Mouse (Mus musculus) c-Kit-positive CD71-positive TER-119-negative erythroid progenitor cells, embryonic 14.5 days (primary cell): ENCODE data around the gene Acvrl1.
"Not testable (repeated sequence)": the region's sequence is repeated elsewhere in the genome, so short reads cannot be mapped to it uniquely, and the experiment has no call there.

Experiments used
- DNase-seq: peaks from one replicate; pipeline ENCODE4 v3.0.0-alpha.2; 2013; ENCODE audit warnings: low read depth

The Acvrl1 gene

DNA sequence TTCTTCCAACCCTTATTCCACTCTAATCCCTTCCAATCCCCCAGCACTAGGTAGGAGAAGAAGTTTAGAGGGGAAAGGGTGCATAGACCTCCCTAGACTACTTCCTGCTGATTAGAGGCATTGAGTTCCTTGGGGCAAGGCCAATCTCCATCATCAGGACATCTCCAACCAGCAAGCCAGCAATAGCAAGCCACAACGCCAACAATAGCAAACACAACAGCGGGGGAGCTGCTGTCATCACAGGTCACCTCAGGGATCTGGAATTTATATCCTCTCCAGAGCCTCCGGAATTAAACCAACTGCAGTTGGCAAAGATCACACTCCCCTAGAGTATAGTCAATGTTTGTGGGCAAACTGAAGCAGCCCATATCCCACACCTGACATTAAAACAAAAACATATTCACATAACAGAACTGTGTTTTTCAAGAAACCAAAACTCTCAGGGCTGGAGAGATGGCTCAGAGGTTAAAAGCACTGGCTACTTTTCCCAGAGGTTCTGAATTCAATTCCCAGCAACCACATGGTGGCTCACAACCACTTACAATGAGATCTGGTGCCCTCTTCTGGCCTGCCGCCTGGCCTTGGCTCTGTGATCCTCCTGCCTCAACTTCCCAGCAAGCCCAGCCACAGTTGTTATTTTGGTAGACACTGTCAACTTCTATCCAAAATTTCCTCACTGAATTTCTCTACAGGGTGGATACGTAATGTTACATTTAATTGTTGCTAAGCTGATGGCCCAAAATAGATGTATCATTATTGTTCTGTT lies 20.2 kb upstream of the Acvrl1 start:
- no peak for DNase-seq

DNA sequence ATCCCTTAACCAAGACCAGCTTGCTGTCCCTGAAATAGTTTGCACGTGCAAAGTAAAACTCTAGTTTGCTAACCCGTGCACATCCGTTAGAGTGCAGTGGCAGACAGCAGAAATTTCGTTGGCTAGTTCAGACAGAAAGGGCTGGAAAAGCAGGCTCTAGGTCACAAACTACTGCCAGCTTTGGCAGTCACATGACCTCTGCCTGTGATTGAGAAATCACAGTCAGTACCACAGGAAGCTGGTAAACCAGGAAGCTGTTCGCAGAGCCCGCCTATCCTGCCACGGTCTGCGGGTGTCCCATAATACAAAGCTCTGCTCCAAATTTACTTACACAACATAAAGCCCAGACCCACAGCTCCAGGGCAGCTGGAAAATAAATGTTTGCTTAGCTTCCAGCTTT lies 15.1 kb upstream of the Acvrl1 start:
- no peak for DNase-seq

DNA sequence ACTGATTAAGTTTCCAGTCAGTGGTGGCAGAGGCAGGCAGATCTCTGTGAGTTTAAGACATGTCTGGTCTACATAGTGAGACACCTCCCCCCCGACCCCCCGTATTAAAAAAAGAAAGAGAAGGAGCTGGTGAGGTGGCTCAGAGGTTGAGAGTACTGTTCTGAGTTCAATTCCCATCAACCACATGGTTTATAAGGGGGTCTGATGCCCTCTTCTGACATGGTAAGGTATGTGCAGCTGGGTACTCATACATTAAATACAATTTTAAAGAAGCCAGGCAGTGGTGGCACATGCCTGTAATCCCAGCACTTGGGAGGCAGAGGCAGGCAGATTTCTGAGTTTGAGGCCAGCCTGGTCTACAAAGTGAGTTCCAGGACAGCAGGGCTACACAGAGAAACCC lies 14.5 kb upstream of the Acvrl1 start:
- DNase-seq = not testable (repeated sequence)

DNA sequence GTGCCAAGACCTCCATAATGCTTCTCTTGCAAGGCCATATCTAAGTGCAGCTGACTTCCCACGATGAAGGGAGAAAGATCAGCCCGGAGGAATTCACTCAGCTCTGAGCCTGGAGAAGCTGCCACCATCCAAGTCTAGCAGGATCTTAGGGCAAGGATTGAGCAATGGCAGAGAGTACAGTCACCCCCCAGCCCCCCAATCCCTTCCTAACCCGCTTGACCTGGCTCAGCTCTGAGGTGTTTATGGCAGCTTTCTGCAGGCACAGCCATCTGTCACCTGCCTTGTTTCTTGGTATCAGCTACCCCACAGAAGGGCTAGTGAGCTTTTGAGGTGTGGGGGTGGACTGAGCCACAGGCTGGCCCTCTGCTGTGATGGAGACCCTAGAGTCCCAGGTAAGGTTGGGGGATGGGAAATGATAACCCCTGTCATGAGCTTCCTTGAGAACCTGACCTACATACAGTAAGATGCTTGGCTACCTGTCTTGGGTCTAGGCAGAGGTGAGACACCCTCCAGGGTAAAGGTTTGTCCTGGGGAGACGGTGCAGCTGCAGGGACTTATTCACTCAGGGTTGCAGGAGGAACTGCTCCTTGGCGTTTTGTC lies 12.7 kb upstream of the Acvrl1 start, which contains the start of gene Ankrd33:
TSS of gene Ankrd33 (plus strand) at position 245 of the 600 bp plus-strand sequence.
- no peak for DNase-seq

DNA sequence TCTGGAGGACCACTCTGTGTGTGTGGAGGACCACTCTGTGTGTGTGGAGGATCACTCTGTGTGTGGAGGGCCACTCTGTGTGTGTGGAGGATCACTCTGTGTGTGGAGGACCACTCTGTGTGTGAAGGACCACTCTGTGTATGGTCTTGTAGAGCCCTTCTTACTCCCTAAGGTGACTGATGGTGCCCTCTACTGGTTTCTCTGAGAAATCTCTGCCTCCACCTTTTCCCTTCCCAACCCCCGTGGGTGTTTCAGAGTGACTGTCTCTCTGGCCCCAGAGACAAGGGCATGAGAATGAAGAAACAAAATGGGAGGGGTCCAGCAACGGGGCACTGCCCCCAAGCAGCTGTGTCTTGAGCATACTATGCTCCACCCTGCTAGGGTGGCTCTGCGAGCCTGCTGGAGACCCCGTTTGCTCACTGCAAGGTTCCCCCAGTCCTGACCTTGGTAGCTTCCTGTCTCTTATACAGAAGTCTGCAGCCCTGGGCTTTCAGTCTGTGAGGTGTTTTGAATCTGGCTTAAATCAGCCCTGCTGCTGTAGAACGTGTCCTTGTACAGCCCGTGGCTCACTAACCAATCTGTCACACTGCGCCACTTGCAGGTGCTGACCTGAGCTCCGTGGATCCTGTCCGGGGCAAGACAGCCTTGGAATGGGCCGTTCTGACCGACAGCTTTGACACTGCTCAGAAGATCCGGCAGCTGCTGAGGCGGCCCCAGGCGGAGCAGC lies 9.8 kb upstream of the Acvrl1 start:
- DNase-seq = no peak

DNA sequence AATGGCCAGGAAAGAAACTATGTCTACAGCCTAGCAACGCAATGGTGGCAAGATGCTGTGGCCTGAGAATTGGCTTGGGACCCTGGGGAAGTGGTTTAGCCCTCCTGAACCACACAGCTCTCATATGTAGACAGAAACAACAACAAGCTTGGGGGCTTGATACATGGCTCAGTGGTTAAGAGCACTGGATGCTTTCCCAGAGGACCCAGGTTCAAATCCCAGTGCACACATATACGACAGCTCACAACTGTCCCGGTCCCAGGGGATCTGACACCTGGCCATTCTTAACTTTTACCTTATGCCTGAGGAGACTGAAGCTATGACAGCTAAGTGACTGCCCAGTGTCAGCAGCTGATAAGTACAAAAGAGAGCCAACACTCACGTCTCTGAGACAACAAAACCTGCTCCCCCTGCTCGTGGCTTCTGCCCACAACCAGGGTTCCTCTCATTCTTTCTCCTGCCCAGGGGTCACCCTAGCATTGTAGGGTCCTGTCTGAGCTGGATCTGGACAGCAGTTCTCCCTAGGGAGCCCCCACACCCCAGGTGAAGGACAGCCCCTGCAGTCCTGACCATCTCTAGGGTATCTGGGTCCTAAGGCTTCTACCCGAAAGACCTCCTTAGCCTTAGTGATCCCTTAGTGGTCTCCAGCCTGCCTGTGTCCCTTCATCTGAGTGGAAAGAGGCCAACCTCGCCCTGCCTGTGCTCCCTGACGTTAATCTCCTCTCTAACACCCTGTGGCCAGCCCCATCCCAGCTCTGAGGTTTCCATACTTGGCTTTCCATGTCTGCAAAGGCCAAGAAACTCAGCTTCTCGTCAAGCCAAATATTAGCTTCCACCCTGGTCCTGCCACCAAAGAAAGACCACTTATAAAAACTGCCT lies 6.7 kb upstream of the Acvrl1 start:
- DNase-seq = no peak

DNA sequence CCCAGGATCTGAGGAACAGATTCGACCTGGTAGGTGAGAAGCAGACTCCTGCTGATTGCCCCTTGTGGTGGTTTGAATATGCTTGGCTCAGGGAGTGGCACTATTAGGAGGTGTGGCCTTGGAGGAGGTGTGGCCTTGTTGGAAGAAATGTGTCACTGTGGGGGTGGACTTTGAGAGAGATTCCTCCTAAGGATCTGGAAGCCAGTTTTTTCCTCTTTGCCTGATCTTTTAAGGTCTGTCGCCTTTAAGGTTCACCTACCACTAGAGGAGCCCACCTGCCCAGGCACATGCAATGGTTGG lies 6.1 kb upstream of the Acvrl1 start:
- DNase-seq = no peak

DNA sequence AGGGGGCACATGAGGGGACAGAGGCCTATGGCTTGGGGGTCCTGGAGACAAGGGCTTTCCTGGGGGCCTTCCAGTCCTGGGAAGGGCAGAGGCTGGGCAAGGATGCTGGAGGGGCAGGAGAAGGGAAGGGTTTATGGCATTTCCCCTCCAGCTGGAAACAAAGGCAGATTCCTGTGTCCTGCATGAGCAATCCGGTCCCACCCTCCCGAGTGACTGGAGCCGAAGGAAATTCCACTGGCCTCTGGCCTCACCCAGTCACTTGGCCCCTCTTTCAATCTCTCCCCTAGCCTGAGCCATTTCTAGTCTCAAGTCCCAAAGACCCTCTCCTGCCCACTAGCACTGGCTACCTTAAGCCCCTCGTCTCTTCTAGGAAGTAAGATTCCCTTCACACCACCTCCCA lies 5.1 kb upstream of the Acvrl1 start:
- DNase-seq = no peak

DNA sequence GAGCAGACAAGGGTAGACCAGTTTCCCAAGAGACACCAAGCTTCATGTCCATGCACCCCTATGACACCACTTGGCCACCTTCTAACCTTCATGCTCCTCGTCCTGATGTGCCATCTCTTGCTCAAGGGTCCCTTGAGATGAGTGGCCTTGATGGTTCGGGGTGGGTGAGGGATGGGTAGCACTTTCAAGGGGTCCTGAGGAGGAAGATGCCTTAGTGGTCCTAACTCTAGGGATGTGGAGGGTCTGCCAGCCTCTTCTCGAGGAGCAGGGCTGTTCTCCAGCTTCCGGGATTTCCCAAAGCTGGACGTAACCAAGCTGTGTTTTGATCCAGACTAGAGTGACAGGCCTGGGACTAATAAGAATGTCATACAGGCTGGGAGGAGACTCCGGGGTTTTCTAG lies 2.8 kb upstream of the Acvrl1 start:
- DNase-seq = no peak

DNA sequence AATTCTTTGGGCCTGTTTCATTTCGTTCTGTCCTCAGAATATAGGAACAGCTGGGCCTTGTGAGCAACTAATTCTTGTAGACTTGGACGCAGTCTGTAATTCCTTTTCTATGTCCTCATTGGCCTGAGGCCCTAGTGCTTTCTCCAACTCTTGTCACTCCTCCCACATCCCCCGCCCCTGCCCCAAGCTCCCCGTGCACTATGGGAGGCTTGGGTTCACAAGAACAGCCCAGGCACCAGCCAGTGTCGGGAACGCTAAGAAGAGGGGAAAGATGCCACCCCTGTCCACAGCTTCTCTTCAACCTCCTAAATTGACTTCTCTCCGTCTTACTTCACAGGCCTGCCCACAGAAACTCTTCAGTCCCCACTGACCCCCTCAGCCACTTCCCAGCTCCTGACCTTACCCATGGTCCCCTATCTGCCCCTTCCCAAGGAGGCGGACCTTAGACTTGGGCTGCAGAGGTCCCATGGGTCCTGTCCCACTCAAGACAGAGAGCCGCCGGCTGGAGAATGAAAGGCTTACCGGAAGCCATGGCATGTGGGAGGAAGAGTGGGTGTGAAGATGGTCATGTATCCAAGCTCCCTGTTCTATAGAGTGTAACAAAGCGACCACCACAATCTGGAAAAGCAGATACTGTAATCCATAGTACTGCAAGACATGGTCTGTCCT lies 1.3 kb upstream of the Acvrl1 start:
- DNase-seq = no peak

DNA sequence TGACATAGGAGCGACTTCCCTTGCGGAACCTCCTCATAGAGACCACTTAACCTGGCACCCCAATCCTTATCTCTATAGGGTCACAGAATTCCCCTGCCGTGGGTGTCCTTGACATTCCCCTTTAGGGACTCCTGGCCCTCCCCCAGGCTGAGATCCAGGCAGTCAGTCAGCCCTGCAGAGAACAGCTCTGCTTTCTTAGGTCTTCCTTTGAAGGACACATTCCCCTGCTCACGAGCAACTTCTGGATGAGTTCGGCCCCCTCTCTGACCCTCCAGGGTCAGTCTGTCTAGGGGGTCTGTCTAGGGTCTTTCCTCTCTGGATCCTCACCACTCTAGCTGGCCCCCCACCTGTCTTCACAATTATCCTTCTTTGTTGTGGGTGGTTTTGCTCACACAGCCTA lies 1.1 kb downstream of the Acvrl1 start:
- DNase-seq = no peak

DNA sequence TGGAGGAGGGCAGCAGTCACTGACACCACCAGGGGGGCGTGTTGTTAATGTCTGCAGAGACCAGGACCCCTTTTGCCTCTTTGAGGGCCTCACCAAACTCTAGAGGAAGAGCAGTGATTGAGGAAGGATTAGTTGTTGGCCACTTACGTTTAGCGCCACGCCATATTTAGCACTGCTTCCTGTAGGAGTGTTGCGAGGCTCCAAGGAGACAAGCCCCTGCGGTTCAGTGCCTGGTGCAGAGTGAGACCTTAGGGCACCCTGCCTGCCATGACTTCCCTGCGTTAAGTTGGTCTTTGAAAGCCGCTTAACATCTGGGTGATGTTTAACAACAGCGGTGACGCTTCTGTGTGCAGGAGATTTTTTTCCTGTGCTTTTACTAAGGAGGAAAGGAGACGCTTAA lies 3.2 kb downstream of the Acvrl1 start:
- DNase-seq = no peak

DNA sequence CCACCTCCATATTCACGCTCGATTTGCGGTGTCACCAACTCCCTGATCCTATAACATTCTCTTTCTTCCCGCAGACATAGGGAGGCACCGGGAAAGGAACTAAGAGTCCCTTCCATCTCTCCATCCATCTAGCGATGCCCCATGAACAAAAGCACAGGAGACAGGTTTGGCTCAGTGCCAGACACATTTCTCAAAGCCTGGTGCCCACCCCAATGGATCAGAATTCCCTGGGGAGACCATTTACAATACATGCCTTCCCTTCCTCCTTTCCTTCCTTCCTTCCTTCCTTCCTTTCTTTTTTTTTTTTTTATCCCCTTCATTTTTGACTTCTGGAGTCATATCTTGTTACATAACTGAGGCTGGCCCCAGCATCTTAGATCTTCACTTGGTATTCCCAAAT lies 3.7 kb downstream of the Acvrl1 start:
- no peak for DNase-seq

DNA sequence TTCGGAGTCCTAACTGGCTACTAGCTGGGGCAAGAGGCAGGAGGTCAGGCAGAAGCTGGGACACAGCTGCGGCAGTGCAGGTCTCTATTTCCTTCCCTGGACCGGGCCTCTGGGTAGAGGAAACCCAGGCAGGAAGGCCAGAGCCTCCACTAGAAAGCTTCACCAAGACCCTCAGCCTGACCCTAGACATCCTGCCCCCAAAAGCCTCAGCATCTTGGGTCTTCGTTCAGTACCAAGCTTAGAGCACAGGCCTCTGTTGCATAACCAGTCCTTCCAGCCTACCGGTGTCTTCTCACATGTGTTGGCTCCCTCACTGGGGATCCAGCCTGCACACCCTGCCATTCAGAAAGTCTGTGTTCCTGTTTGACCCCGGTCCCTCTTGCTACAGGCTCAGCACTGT lies 4.4 kb downstream of the Acvrl1 start:
- DNase-seq = no peak

DNA sequence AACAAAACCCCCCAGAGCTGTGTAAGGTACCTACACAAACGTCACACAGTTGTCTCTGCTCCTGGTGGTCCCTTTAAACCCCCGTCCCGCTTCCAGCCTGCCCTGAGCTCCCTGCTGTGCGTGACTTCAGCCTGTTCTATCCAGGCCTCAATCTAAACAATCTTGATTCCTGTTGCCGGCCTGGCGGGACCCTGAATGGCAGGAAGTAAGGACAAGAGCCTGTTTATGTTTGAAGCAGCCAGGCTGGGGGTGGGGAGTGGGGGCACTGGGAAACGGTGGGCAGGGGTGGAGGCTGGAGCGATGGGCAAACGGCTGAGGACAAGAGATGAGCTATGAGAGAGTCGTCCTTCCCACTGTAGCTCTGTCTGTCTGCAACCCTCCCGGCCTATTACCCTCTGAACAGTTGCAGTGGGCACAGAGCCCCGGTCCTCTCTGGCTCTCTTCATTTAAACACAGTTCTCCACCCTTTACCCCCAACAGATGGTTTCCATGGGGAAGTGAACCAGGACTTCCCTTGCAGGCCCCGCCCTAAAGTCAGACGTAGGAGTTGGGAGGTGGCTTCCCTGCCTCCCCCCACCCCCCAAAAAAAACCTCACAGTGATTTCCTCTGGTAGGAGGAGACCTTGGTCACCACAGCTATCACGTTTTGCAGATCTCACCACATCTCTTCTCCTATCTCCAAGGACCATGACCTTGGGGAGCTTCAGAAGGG lies 5.8 kb downstream of the Acvrl1 start:
- DNase-seq = no peak

DNA sequence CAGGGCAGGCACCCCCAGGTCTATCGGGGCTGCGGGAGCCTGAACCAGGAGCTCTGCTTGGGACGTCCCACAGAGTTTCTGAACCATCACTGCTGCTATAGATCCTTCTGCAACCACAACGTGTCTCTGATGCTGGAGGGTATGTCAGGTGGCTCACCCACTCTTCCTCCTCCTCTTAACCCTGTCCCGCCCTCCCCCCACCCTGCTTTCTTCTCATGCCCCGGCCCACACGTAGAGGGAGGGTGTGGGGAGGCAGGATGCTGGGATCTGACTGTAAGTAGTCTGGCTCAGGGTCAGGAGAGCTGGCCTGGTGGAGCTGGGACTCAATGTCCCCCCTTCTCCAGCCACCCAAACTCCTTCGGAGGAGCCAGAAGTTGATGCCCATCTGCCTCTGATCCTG lies 7.1 kb downstream of the Acvrl1 start:
- DNase-seq = no peak

DNA sequence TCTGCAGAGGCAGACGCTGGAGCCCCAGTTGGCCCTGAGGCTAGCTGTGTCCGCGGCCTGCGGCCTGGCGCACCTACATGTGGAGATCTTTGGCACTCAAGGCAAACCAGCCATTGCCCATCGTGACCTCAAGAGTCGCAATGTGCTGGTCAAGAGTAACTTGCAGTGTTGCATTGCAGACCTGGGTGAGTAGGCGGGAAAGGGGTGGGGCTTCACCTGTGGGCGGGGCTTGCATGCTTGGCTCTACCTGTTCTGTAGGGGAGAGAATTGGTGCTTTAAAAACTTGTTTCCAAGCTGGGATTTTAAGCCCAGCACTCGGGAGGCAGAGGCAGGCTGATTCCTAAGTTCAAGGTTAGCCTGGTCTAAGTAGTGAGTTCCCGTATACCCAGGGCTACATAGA lies 9.1 kb downstream of the Acvrl1 start:
- DNase-seq = no peak

DNA sequence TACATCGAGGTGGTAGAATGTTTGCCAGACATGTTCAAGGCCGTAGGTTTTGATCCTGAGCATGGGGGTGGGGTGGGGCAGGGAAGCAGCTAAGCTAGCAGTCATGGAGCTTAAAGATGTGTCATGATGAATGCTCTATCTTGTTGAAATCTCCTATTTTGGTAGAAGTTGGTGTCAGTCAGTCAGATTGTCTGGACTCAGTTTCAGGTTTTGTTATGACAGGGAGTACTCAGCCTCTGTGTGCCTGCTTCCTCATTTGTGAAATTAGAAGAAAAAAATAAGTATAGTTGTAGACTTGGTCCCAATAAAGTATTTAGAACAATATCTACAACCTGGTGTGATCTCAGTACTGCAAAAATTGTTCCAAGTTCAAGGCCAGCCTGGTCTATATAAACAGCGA lies 10.4 kb downstream of the Acvrl1 start:
- DNase-seq = no peak

DNA sequence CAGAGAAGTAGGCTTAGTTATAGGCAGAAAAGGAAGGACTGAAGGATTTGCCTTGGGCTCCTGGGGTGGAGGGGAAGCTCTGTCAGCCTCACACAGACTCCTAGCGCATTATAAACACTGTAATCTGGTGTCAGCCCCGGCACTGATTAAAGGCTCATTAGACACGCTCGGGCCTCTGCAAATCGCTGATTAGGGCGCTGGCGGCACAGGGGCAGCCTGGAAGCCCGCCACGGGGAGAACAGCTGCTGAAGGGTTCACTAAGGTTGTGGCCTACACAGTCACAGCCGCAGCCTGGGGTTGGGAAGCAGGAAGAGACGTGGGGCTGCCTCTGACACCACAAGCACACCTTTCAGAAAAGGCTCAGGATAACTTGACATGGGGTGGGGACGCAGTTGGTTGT lies 11.6 kb downstream of the Acvrl1 start:
- DNase-seq = peak; percentile 55

DNA sequence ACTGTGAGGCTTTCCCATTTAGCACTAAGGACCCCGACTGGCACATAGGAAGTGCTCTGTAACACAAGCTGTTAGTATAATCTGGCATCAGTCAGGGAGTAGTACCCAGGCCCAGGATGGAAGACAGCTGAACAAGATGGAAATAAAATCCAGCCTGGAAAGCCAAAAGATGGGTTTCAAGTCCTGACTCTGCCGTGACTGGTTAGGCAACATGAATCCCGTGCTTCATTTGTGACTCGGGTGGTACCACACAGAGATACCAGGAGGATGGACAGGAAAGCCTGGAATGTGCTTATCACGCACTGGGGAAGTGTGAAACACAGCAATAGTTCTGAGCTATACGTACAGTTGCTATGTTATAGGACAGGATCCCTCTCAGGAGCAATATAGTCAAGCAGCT lies 12.3 kb downstream of the Acvrl1 start:
- no peak for DNase-seq

DNA sequence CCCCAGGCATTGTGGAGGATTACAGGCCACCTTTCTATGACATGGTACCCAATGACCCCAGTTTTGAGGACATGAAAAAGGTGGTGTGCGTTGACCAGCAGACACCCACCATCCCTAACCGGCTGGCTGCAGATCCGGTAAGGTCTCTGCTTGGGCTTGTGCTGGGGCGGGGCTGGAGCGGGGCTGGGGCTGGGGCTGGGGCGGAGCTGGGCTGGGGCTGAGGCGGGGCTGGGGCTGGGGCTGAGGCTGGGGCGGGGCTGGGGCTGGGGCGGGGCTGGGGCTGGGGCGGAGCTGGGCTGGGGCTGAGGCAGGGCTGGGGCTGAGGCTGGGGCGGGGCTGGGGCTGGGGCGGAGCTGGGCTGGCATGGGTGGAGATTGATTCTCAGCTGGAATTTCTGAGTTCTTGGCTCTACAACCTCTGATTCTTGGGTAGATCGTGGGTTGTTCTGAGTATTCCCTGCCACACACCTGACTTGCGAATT lies 12.8 kb downstream of the Acvrl1 start:
- DNase-seq = peak; percentile 29
